Mouse (Mus musculus) testis, adult 2 months (tissue): ENCODE measurements around the gene H2-Q6.
"Not testable (repeated sequence)": the region's sequence is repeated elsewhere in the genome, so short reads cannot be mapped to it uniquely, and the experiment has no call there.

ENCODE experiments used
- CTCF ChIP-seq: fragments of 200-500 bp; IDR thresholded peaks from 2 replicates; pipeline ENCODE4 v1.5.1; 2012; ENCODE audit warnings: low read depth, mild to moderate bottlenecking, inconsistent platforms, low read length, moderate library complexity; ENCODE audit not compliant: control insufficient read depth, insufficient read depth, insufficient replicate concordance
- POLR2A ChIP-seq: fragments of 200-500 bp; IDR thresholded peaks from 2 replicates; pipeline ENCODE4 v1.6.1; 2012; ENCODE audit warnings: low read depth, mild to moderate bottlenecking, inconsistent platforms, low read length, moderate library complexity; ENCODE audit not compliant: control insufficient read depth

- TF ChIP-seq CTCF, POLR2A: not testable (repeated sequence)
Measured at GRCm38 (mm10) chr17:35415273-35416129, 9.1 kb upstream of the H2-Q6 start.
